ENCODE assay signal across 15 mouse cellular contexts in the genomic region with DNA sequence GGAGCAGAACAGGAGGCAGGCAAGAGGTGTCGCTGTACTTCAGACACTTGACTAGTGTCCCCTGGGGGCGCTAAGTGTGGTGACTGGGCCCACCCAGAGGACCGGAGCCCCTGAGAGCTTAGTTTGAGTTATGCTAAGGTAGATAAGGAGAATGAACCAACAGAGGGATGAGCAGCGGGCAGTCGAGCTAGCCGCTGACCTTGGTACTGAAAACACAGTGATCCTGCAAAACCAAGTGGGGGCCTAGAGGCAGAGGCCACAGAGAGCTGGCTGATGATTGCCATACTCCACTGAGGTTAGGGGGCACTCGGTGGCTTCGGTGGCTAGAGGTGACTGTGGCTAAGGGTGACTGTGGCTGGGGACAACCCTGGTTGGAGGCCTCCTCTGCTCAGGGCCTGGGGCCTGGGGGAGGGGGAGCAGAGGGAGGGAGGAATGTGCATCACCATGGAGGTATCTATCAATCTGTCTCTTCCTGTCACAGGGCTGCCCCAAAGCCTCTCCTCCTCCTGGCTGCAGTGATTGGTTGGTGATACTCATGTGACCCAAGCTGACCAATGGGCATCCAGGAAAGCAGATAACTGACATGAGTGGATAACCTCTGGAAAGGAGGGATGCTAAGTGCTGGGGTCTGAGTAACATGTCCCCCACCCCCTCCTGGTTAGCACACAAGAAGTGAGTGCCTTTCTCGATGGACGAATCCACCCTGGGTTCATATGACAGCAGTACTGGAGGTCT.
A peak's percentile ranks its signal among the peaks of the same experiment; 100 is the strongest.
DNase-seq lines count a peak whose midpoint lies in the region; ATAC-seq and TF ChIP-seq lines count a peak whose summit lies in the region.
"Had no signal": no experiment of that assay in that cellular context is flagged by ENCODE, and none has a peak within 500 bp of the region (broad histone marks: within the 10 kb centered on the region; RNA-seq: fewer than 3 reads in every experiment).

No protein-coding gene starts in this region.

- WGBS in kidney, postnatal 0 days, result 37% methylated on average over 10 of the region's 10 CpGs
- WGBS in intestine, embryonic 16.5 days, result 25% methylated on average over 10 of the region's 10 CpGs

- no peak overlapping the region for H3K9ac ChIP-seq in kidney, postnatal 0 days (ENCODE audit: low read depth, low read length)
- H3K9ac ChIP-seq in ES-E14 (ENCODE audit: insufficient read depth, low read depth, low read length, poor library complexity, severe bottlenecking), result no peak overlapping the region
- no peak overlapping the region for H3K9ac ChIP-seq in intestine, embryonic 16.5 days (ENCODE audit: low read depth, low read length)
- H3K9ac ChIP-seq: forebrain, embryonic 13.5 days; midbrain, embryonic 12.5 days; neural tube, embryonic 13.5 days had no signal

- no peak for TF ChIP-seq CTCF in kidney, postnatal 0 days (IDR thresholded peaks at IDR 0.05; ENCODE audit: low read depth)

- H3K9me3 ChIP-seq in kidney, postnatal 0 days (replicated peaks; ENCODE audit: low read length), result no peaks in the 10 kb centered on the region
- H3K9me3 ChIP-seq in ES-E14 (ENCODE audit: control insufficient read depth, insufficient read depth, low read depth, low read length), result no peaks in the 10 kb centered on the region
- H3K9me3 ChIP-seq in intestine, embryonic 16.5 days (ENCODE audit: control insufficient read depth, low read length), result peaks cover 9% of the 10 kb centered on the region; the same call in 1 of the 2 replicates
- H3K9me3 ChIP-seq: neural tube, embryonic 13.5 days had no signal

- H3K36me3 ChIP-seq in kidney, postnatal 0 days (ENCODE audit: insufficient read depth, low read length), result no peaks in the 10 kb centered on the region
- no peaks in the 10 kb centered on the region for H3K36me3 ChIP-seq in ES-E14 (ENCODE audit: control insufficient read depth, insufficient read depth, low read length, poor library complexity, severe bottlenecking)
- H3K36me3 ChIP-seq in intestine, embryonic 16.5 days (ENCODE audit: control insufficient read depth, insufficient read depth, low read length), result no peaks in the 10 kb centered on the region
- H3K36me3 ChIP-seq: midbrain, embryonic 12.5 days; neural tube, embryonic 13.5 days had no signal

- H3K27ac ChIP-seq in kidney, postnatal 0 days, result no peak overlapping the region
- no peak overlapping the region for H3K27ac ChIP-seq in ES-E14 (ENCODE audit: insufficient read depth, low read depth, low read length, poor library complexity, severe bottlenecking)
- no peak overlapping the region for H3K27ac ChIP-seq in intestine, embryonic 16.5 days (ENCODE audit: low read length)
- H3K27ac ChIP-seq: forebrain, embryonic 13.5 days; midbrain, embryonic 12.5 days; neural tube, embryonic 13.5 days had no signal

- in situ Hi-C loops in ES-E14 (cut with MboI; ENCODE audit: low sequenced_read_pairs in 2 of 2, unreplicated experiment in 2 of 2), result no loop called here

- ATAC-seq in kidney, postnatal 0 days (replicated peaks; ENCODE audit: low FRiP score, low read depth), result no peak
- ATAC-seq in intestine, embryonic 16.5 days, result no peak
- ATAC-seq: forebrain, embryonic 13.5 days had no signal

- no peaks in the 10 kb centered on the region for H3K27me3 ChIP-seq in kidney, postnatal 0 days (ENCODE audit: insufficient read depth, low read length)
- H3K27me3 ChIP-seq in intestine, embryonic 16.5 days (replicated peaks; ENCODE audit: control insufficient read depth, insufficient read depth, low read length), result no peaks in the 10 kb centered on the region
- H3K27me3 ChIP-seq: midbrain, embryonic 12.5 days; neural tube, embryonic 13.5 days had no signal

- H3K4me1 ChIP-seq in kidney, postnatal 0 days (replicated peaks; ENCODE audit: insufficient read depth, low read length), result no peaks in the 10 kb centered on the region
- H3K4me1 ChIP-seq in ES-E14 (ENCODE audit: control insufficient read depth in 2 of 2, insufficient read depth in 2 of 2, low read length in 2 of 2, poor library complexity in 1 of 2), result no peaks in the 10 kb centered on the region
- no peaks in the 10 kb centered on the region for H3K4me1 ChIP-seq in intestine, embryonic 16.5 days (ENCODE audit: control insufficient read depth, insufficient read depth, low read length)

- no peak overlapping the region for H3K4me2 ChIP-seq in kidney, postnatal 0 days (ENCODE audit: low read length)
- H3K4me2 ChIP-seq in intestine, embryonic 16.5 days (ENCODE audit: low read depth, low read length), result no peak overlapping the region
- H3K4me2 ChIP-seq: forebrain, embryonic 13.5 days; midbrain, embryonic 12.5 days; neural tube, embryonic 13.5 days had no signal

- peak; percentile 58 for DNase-seq in kidney, postnatal 0 days (ENCODE audit: low spot score)
- no peak for DNase-seq in kidney, adult 18-20 months
- DNase-seq in ES-E14 (ENCODE audit: low read depth, low spot score), result peak; percentile 37
- DNase-seq in embryo, embryonic 10 days (ENCODE audit: low spot score), result peak; percentile 72
- peak; percentile 56 for DNase-seq in mesoderm, embryonic 11.5 days (ENCODE audit: low read depth, low spot score)
- DNase-seq in layer of hippocampus, adult 9-11 months, result no peak
- no peak for DNase-seq in lung, postnatal 36 days
- DNase-seq: gastrocnemius, postnatal 36 days; kidney, adult 2 months; left cerebral cortex, postnatal 4 days; lung, adult 18-20 months had no signal

- no peak overlapping the region for H3K4me3 ChIP-seq in kidney, postnatal 0 days (replicated peaks; ENCODE audit: low read depth, low read length)
- peak overlapping the region in 1 of 2 experiments; percentile 72; a peak in 2 of 4 replicates for H3K4me3 ChIP-seq in ES-E14 (ENCODE audit: insufficient read depth in 1 of 2, low read depth in 1 of 2, low read length in 2 of 2, poor library complexity in 1 of 2, severe bottlenecking in 1 of 2)
- H3K4me3 ChIP-seq in intestine, embryonic 16.5 days (ENCODE audit: low read length), result no peak overlapping the region
- H3K4me3 ChIP-seq: forebrain, embryonic 13.5 days; midbrain, embryonic 12.5 days; neural tube, embryonic 13.5 days had no signal

TF ChIP-seq in ES-E14, 5 proteins besides CTCF, POLR2A, EP300 and RAD21:
- TF ChIP-seq MAFK (IDR thresholded peaks at IDR 0.05; ENCODE audit: insufficient read depth, low read depth, low read length) (no peak), CHD2 (IDR thresholded peaks at IDR 0.05; ENCODE audit: low read depth, low read length) (peak; percentile 42; the same call in 1 of the 2 replicates)

Comparison
In these comparisons a context has a peak if more than half of its experiments do, and no peak if none do; other contexts are left out.
1. DNase-seq: peak in kidney, postnatal 0 days (single experiment), ES-E14 (single experiment), embryo, embryonic 10 days (single experiment) and mesoderm, embryonic 11.5 days (single experiment); none in kidney, adult 18-20 months (single experiment), layer of hippocampus, adult 9-11 months (single experiment) and lung, postnatal 36 days (single experiment).